ENCODE assay signal across 19 mouse cellular contexts in genomic region chr11:91357029-91357428, GRCm38 (mm10).
DNase-seq lines count a peak whose midpoint lies in the region; ATAC-seq and TF ChIP-seq lines count a peak whose summit lies in the region.
"Had no signal": no experiment of that assay in that cellular context is flagged by ENCODE, and none has a peak within 500 bp of the region (broad histone marks: within the 10 kb centered on the region; RNA-seq: fewer than 3 reads in every experiment).

No protein-coding gene starts in this region.

- DNase-seq in kidney, adult 2 months = no peak
- peak; percentile 30 for DNase-seq in retina, embryonic 14.5 days (ENCODE audit: low spot score)
- no peak for DNase-seq in retina, postnatal 1 day
- peak; percentile 25 for DNase-seq in embryonic facial prominence, embryonic 14.5 days (ENCODE audit: low spot score)
- DNase-seq: adrenal gland, postnatal 14 days; cerebellum, adult 9-11 months; gastrocnemius, postnatal 25 days; heart, postnatal 36 days; right cerebral cortex, postnatal 25 days had no signal

- no peaks in the 10 kb centered on the region for H3K36me3 ChIP-seq in kidney, embryonic 16.5 days (ENCODE audit: insufficient read depth, low read length)
- H3K36me3 ChIP-seq in kidney, adult 2 months (ENCODE audit: control insufficient read depth, insufficient read depth, low read length) = no peaks in the 10 kb centered on the region
- H3K36me3 ChIP-seq in embryonic facial prominence, embryonic 14.5 days (ENCODE audit: control insufficient read depth, insufficient read depth, low read length) = no peaks in the 10 kb centered on the region
- H3K36me3 ChIP-seq: forebrain, embryonic 10.5 days; heart, embryonic 10.5 days; limb, embryonic 12.5 days had no signal

- TF ChIP-seq POLR2A in kidney, adult 2 months (IDR thresholded peaks at IDR 0.05; ENCODE audit: low read depth, low read length) = no peak

- H3K27ac ChIP-seq in kidney, embryonic 16.5 days (ENCODE audit: low read length) = no peak overlapping the region
- H3K27ac ChIP-seq in kidney, adult 2 months (ENCODE audit: insufficient read depth, low read depth, low read length) = no peak overlapping the region
- no peak overlapping the region for H3K27ac ChIP-seq in embryonic facial prominence, embryonic 14.5 days (replicated peaks; ENCODE audit: low read depth, low read length)
- H3K27ac ChIP-seq: forebrain, embryonic 10.5 days; heart, embryonic 10.5 days; limb, embryonic 12.5 days; liver, embryonic 14.5 days had no signal

- H3K9ac ChIP-seq in kidney, embryonic 16.5 days (replicated peaks; ENCODE audit: low read length) = no peak overlapping the region
- H3K9ac ChIP-seq in embryonic facial prominence, embryonic 14.5 days (ENCODE audit: low read depth, low read length) = no peak overlapping the region
- H3K9ac ChIP-seq: limb, embryonic 12.5 days; liver, embryonic 14.5 days had no signal

- no peak overlapping the region for H3K4me2 ChIP-seq in kidney, embryonic 16.5 days (replicated peaks; ENCODE audit: low read depth, low read length)
- H3K4me2 ChIP-seq in embryonic facial prominence, embryonic 14.5 days (ENCODE audit: low read depth, low read length) = no peak overlapping the region
- H3K4me2 ChIP-seq: limb, embryonic 12.5 days had no signal

- peak; percentile 39; the same call in 1 of the 2 replicates for ATAC-seq in kidney, embryonic 16.5 days (ENCODE audit: low FRiP score, low TSS enrichment)
- no peak for ATAC-seq in embryonic facial prominence, embryonic 14.5 days (ENCODE audit: low read depth)
- no peak for ATAC-seq in monocyte, adult 5-6 weeks (replicated peaks; ENCODE audit: insufficient number of reproducible peaks, low FRiP score, low TSS enrichment, poor library complexity, severe bottlenecking)
- ATAC-seq in cerebellum, adult (ENCODE audit: insufficient number of reproducible peaks, low FRiP score, low TSS enrichment) = no peak
- ATAC-seq: intestine, embryonic 16.5 days had no signal

- no peak overlapping the region for H3K4me3 ChIP-seq in kidney, embryonic 16.5 days (ENCODE audit: low read length)
- no peak overlapping the region for H3K4me3 ChIP-seq in kidney, adult 2 months (ENCODE audit: insufficient read depth, low read depth, low read length)
- H3K4me3 ChIP-seq in embryonic facial prominence, embryonic 14.5 days (ENCODE audit: low read depth, low read length) = no peak overlapping the region
- H3K4me3 ChIP-seq: forebrain, embryonic 10.5 days; heart, embryonic 10.5 days; limb, embryonic 12.5 days; megakaryocyte, embryonic 14.5 days; myocyte had no signal

- H3K27me3 ChIP-seq in kidney, embryonic 16.5 days (ENCODE audit: insufficient read depth, low read length) = no peaks in the 10 kb centered on the region
- no peaks in the 10 kb centered on the region for H3K27me3 ChIP-seq in kidney, adult 2 months (replicated peaks; ENCODE audit: control insufficient read depth, insufficient read depth, low read length)
- H3K27me3 ChIP-seq in embryonic facial prominence, embryonic 14.5 days (replicated peaks; ENCODE audit: control insufficient read depth, insufficient read depth, low read length) = no peaks in the 10 kb centered on the region
- H3K27me3 ChIP-seq: limb, embryonic 12.5 days; megakaryocyte, embryonic 14.5 days had no signal

- 21% methylated on average over 4 of the region's 4 CpGs for WGBS in kidney, embryonic 16.5 days
- 21% methylated on average over 4 of the region's 4 CpGs for WGBS in kidney, adult 2 months
- WGBS in embryonic facial prominence, embryonic 14.5 days = 30% methylated on average over 4 of the region's 4 CpGs

- no peaks in the 10 kb centered on the region for H3K4me1 ChIP-seq in kidney, embryonic 16.5 days (ENCODE audit: insufficient read depth, low read length)
- H3K4me1 ChIP-seq in kidney, adult 2 months (ENCODE audit: control insufficient read depth, insufficient read depth, low read length) = no peaks in the 10 kb centered on the region
- H3K4me1 ChIP-seq in embryonic facial prominence, embryonic 14.5 days (ENCODE audit: control insufficient read depth, insufficient read depth, low read length) = no peaks in the 10 kb centered on the region
- H3K4me1 ChIP-seq: limb, embryonic 12.5 days; megakaryocyte, embryonic 14.5 days had no signal

- TF ChIP-seq CTCF in kidney, adult 2 months (conservative IDR thresholded peaks at IDR 0.05; ENCODE audit: insufficient read depth, insufficient read length, low read depth, low read length) = no peak

- no peaks in the 10 kb centered on the region for H3K9me3 ChIP-seq in kidney, embryonic 16.5 days (ENCODE audit: low read length)
- no peaks in the 10 kb centered on the region for H3K9me3 ChIP-seq in embryonic facial prominence, embryonic 14.5 days (ENCODE audit: control insufficient read depth, low read length)
- H3K9me3 ChIP-seq: forebrain, embryonic 10.5 days; heart, embryonic 10.5 days; limb, embryonic 12.5 days had no signal

Comparison
In these comparisons a context has a peak if more than half of its experiments do, and no peak if none do; other contexts are left out.
1. DNase-seq: peak in retina, embryonic 14.5 days (single experiment) and embryonic facial prominence, embryonic 14.5 days (single experiment); none in kidney, adult 2 months (single experiment) and retina, postnatal 1 day (single experiment).